Mouse (Mus musculus): ENCODE results near the gene Eef2. TPM values are rescaled to one million over a fixed set of nuclear protein-coding genes. Genes with fewer than 3 reads are reported as not detected.

Gene Eef2
- polyA plus RNA-seq, 1 experiment, result 1,003 TPM

DNA sequence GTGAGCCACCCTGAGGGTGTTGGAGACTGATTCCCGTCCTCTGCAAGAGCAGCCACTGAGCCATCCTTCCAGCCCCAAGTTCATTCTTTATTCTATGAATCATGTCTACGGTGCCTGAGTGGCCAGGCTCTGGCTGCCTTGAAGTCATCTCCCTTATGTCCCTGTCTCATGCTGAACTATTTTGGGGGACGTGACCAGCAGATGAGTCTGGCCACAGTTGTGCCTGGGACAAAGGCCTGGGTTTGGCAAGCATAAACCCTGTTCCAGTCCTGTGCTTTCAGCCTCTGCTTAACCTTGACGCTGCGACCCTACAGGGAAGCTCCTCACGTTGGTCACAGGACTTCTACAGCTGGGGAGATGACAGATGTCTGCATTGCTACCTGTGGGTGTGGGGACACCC, 20.9 kb downstream of the Eef2 start:
- Histone ChIP-seq H3K4me1 (ENCODE audit: control insufficient read depth, insufficient read depth, low read length) (no peaks in the 10 kb centered on the region; the same call in 1 of the 2 replicates), H3K4me3 (ENCODE audit: insufficient read depth, low read length) (no peak overlapping the region), H3K27ac (ENCODE audit: insufficient read depth, low read depth, low read length) (no peak overlapping the region)
- TF ChIP-seq CTCF (IDR thresholded peaks at IDR 0.05; ENCODE audit: low read depth, low read length) (no peak), POLR2A (IDR thresholded peaks at IDR 0.05; ENCODE audit: borderline replicate concordance, low read depth, low read length) (no peak)

DNA sequence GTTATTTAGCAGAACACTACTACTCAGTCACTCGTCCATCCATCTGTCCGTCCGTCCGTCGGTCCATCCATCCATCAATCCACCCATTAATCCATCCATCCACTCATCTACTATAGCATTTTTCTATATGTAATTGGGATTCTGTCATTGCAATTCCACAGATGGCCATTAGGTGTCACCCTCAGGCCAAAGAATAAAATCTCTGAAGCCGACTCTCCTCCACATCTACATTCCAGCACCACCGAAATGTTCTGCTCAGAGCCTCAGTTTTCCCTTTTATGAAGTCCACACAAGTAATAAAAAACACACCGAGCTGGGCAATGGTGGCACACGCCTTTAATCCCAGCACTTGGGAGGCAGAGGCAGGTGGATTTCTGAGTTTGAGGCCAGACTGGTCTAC, 21.8 kb downstream of the Eef2 start:
- H3K27ac ChIP-seq (ENCODE audit: insufficient read depth, low read depth, low read length), result no peak overlapping the region
- no peak overlapping the region for H3K4me3 ChIP-seq (ENCODE audit: insufficient read depth, low read length)
- TF ChIP-seq POLR2A (IDR thresholded peaks at IDR 0.05; ENCODE audit: borderline replicate concordance, low read depth, low read length) (no peak), CTCF (IDR thresholded peaks at IDR 0.05; ENCODE audit: low read depth, low read length) (no peak)
- no peaks in the 10 kb centered on the region; the same call in 1 of the 2 replicates for H3K4me1 ChIP-seq (ENCODE audit: control insufficient read depth, insufficient read depth, low read length)

DNA sequence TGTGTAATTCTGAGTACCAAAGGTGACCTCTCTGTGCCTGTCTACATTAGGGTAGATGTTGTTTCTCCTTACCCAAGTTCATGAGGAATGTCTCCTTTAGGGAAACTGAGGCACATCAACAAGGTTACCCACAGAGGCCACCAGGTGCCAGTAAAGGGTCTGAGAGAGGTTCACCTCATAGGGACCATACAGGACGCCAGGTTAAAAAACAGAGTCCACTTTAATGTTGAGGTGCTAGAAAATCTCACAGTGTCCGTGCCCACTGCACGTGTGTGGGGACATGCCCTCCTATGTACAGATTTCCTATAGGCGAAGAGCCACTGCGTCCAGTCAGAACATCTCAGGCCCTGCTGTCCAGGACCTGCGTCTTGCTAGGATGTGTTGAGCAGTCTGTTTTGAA, 22.6 kb downstream of the Eef2 start:
- H3K4me3 ChIP-seq (ENCODE audit: insufficient read depth, low read length), result no peak overlapping the region
- H3K27ac ChIP-seq (ENCODE audit: insufficient read depth, low read depth, low read length), result no peak overlapping the region
- no peaks in the 10 kb centered on the region for H3K4me1 ChIP-seq (ENCODE audit: control insufficient read depth, insufficient read depth, low read length)
- no peak for TF ChIP-seq POLR2A (IDR thresholded peaks at IDR 0.05; ENCODE audit: borderline replicate concordance, low read depth, low read length)
- no peak for TF ChIP-seq CTCF (IDR thresholded peaks at IDR 0.05; ENCODE audit: low read depth, low read length)

DNA sequence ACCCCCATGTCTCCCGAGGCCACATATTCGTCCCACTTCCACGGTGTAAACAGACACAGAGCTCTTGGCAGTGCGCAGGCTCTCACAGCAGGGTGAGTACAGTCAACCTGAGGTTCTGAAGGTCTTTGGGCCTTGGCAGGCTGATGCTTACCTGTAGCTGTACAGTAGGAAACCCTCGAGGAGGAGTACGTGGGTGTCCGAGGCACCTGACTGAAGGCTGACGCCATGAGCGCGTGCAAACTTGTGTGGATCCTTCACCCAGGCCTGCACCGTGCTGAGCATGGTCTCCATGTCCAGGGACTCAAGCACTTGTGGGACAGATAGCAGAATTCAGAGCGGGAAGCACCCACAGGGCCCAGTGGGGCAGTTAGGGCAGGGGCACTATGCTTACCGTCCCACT, 23.7 kb downstream of the Eef2 start:
- Histone ChIP-seq H3K27ac (ENCODE audit: insufficient read depth, low read depth, low read length) (no peak overlapping the region), H3K4me3 (ENCODE audit: insufficient read depth, low read length) (no peak overlapping the region)
- TF ChIP-seq CTCF (IDR thresholded peaks at IDR 0.05; ENCODE audit: low read depth, low read length) (no peak), POLR2A (IDR thresholded peaks at IDR 0.05; ENCODE audit: borderline replicate concordance, low read depth, low read length) (no peak)

DNA sequence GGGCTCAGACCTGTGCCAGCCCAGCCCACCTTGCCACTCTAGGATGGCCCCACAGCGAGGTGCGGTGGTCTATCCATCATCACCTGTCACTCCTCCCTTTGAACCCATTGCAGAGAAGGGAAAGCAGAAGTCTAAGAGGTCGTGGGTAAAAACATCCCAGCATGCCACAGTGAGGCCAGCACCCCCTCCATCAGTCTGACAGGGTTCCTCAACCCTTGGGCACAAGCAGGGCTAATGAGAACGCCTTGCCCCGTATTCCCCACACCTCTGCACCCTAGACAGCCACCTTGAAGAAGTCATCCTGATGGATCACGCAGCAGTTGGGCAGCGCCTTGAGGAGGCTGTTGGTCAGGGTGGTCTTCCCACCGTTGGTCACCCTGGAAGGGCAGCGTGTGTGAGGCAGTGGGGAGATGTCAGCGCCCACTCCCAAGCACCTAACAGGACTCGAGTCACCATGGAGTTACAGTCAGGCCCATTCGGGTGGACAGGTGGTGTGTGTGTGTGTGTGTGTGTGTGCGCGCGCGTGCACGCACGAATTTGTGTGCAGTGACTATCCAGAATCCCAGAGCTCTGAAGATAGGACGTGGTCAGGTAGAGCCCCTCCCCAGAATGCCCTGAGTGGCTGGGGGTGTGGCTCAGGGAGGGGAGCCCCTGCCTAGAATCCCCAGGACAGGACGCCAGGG, 24.3 kb downstream of the Eef2 start:
- no peak overlapping the region for H3K27ac ChIP-seq (ENCODE audit: insufficient read depth, low read depth, low read length)
- no peaks in the 10 kb centered on the region for H3K4me1 ChIP-seq (ENCODE audit: control insufficient read depth, insufficient read depth, low read length)
- no peak for TF ChIP-seq POLR2A (IDR thresholded peaks at IDR 0.05; ENCODE audit: borderline replicate concordance, low read depth, low read length)
- no peak overlapping the region for H3K4me3 ChIP-seq (ENCODE audit: insufficient read depth, low read length)

More for the DNA sequence above, 23.7 kb downstream of the Eef2 start:
- H3K4me1 ChIP-seq (ENCODE audit: control insufficient read depth, insufficient read depth, low read length), result no peaks in the 10 kb centered on the region

DNA sequence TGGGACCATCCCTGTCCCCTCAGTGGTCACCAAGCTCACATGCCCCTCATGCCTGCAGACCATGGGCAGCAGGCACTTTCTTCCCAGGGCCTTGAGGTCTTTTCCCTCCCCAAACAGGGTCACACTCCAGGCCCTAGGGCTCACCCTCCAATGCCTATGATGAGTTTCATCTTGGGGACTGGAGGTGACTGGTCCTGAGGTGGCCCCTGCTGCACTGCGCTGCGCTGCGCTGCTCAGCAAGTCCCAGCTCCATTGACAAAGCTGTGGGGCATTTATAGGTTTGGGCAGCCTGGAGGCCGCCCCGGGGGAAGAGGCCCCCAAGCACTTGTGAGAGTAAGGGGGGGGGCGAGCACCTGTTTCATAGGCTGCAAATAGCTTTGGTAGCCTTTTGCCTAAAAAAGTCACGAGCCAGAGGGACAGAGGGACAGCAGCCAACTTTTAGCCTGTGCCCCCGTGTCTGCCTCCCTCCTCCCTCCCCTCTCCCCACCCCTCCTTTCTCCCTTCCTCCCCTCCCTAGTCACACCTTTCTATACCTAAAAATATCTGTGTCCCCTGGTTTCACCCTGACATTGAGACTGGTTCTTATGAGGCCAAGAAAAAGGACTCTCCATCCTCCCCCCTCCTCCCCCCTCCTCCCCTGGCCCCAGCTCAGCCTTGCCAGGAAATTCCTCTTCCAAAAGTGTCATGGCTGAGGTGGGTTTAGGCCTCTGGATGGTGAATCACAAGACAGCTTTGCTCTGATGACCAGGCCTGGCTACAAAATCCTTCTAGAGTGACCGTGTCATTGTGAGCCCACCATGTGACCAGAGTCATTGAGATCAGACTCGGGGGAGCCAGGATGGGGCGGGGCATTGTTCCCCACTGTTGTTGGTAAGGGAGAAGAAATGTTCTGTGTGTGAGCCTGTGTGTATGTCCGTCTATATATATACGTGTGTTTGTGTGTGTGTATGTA, 25.7 kb downstream of the Eef2 start, which contains the start of gene Nmrk2:
Gene Nmrk2 (minus strand): TSS at position 245 of the 952 bp plus-strand sequence.
- H3K4me3 ChIP-seq (ENCODE audit: insufficient read depth, low read length), result no peak within 1 kb of the TSS
- no peak within 1 kb of the TSS for H3K27ac ChIP-seq (ENCODE audit: insufficient read depth, low read depth, low read length)
- TF ChIP-seq POLR2A (IDR thresholded peaks at IDR 0.05; ENCODE audit: borderline replicate concordance, low read depth, low read length) (no peak), CTCF (IDR thresholded peaks at IDR 0.05; ENCODE audit: low read depth, low read length) (no peak)
- H3K4me1 ChIP-seq (ENCODE audit: control insufficient read depth, insufficient read depth, low read length), result no peaks in the 10 kb centered on the region

DNA sequence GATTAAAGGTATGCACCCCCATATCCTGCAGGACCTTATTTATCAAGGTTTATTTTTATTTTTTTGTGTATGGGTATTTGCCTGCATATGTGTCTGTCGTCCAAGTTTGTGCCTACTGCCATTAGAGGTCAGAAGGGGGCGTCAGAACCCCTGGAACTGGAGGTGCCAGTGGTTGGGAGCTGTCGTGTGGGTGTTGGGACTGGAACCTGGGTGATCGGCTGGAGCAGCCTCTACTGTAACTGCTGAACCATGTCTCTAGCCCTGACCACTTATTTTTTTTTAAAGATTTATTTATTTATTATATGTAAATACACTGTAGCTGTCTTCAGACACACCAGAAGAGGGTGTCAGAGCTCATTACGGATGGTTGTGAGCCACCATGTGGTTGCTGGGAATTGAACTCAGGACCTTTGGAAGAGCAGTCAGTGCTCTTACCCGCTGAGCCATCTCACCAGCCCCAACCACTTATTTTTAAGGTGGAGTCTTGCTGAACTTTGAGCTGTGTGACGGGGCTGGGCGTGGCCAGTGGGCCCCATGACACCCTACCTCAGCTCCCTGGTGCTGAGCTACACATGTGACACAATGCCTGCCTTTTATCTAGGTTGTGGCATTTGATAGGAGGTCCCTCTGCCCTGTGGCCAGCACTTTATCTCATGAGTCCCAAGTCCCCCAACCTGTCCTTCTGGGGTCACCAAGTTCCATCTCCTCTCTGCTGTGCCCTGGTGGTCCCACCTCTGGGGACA, 26.7 kb downstream of the Eef2 start:
- H3K4me1 ChIP-seq (ENCODE audit: control insufficient read depth, insufficient read depth, low read length), result no peaks in the 10 kb centered on the region
- H3K4me3 ChIP-seq (ENCODE audit: insufficient read depth, low read length), result no peak overlapping the region
- TF ChIP-seq POLR2A (IDR thresholded peaks at IDR 0.05; ENCODE audit: borderline replicate concordance, low read depth, low read length), result no peak
- TF ChIP-seq CTCF (IDR thresholded peaks at IDR 0.05; ENCODE audit: low read depth, low read length), result no peak
- no peak overlapping the region for H3K27ac ChIP-seq (ENCODE audit: insufficient read depth, low read depth, low read length)

DNA sequence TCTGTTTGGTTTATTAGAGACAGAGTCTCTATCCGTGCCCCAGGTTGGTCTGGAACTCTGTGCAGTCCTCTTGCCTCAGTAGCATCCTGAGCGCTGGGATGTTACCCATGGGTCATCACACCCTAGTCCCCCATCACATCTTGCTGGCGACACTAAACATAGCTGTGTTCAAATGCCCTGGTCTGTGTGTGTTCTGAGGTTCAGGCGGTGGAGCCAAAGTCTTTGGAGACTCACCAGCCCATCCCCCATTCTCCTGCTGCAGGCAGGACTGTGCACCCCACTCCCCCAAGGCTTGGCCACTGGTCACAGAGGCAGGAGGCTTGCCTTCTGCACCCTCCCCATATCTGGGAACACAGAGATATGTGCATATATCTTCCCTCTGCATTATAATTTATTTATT, 27.7 kb downstream of the Eef2 start:
- Histone ChIP-seq H3K27ac (ENCODE audit: insufficient read depth, low read depth, low read length) (no peak overlapping the region), H3K4me3 (ENCODE audit: insufficient read depth, low read length) (no peak overlapping the region), H3K4me1 (ENCODE audit: control insufficient read depth, insufficient read depth, low read length) (no peaks in the 10 kb centered on the region)
- no peak for TF ChIP-seq CTCF (IDR thresholded peaks at IDR 0.05; ENCODE audit: low read depth, low read length)

DNA sequence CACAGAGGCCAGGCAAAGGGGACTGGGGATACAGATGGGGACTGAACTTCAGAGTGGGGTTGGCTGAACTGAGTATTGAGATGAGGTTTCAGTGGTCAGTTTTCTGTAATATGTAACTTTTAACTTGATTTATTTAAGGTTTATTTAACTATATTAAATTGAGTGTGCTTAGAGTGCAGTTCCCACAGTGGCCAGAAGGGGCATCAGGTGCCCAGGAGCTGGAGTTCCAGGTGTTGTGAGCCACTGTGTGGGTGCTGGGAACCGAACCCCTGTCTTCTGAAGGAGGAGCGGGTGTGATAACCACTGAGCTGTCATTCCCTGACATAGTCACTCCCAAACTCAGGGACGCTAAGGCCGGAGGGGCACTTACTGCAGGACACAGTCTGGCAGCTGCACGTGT, 33.7 kb downstream of the Eef2 start:
- TF ChIP-seq POLR2A (IDR thresholded peaks at IDR 0.05; ENCODE audit: borderline replicate concordance, low read depth, low read length), result no peak
- Histone ChIP-seq H3K4me3 (ENCODE audit: insufficient read depth, low read length) (no peak overlapping the region), H3K4me1 (ENCODE audit: control insufficient read depth, insufficient read depth, low read length) (no peaks in the 10 kb centered on the region), H3K27ac (ENCODE audit: insufficient read depth, low read depth, low read length) (no peak overlapping the region)
